Mouse (Mus musculus) embryonic fibroblast, embryonic 13.5 days (primary cell): ENCODE measurements around the gene Acnat1.

Experiments
- CTCF ChIP-seq: IDR thresholded peaks from 2 replicates; pipeline ENCODE4 v1.5.1; 2011; ENCODE audit warnings: mild to moderate bottlenecking, control low read depth, low read length, moderate library complexity, borderline replicate concordance; ENCODE audit not compliant: insufficient read depth
- POLR2A ChIP-seq: IDR thresholded peaks from 2 replicates; pipeline ENCODE4 v1.6.1; 2011; ENCODE audit warnings: low read depth, mild to moderate bottlenecking, control low read depth, low read length, moderate library complexity

GRCm38 (mm10) chr4:49478118-49478877, 4.6 kb upstream of the Acnat1 start:
- TF ChIP-seq CTCF = no peak
- no peak for TF ChIP-seq POLR2A
